Mouse (Mus musculus) forebrain, embryonic 16.5 days (tissue): ENCODE data around the gene Krtap15. TPM values are rescaled to one million over a fixed set of nuclear protein-coding genes. Genes with fewer than 3 reads are reported as not detected.

Experiments
- ATAC-seq: fragments of 200-750 bp; cut with Nextera tagmentation; 2 replicates; pipeline ENCODE4 v1.8.0; 2017; ENCODE audit warnings: mild to moderate bottlenecking, moderate library complexity
- H3K27ac ChIP-seq: fragments of 300-500 bp; sonication (generic); 2 replicates; pipeline ENCODE4 v1.5.1; 2014; ENCODE audit warnings: low read length, control low read depth
- H3K27me3 ChIP-seq: fragments of 300-500 bp; sonication (generic); replicated peaks from 2 replicates; pipeline ENCODE4 v1.6.1; 2014; ENCODE audit warnings: low read length; ENCODE audit not compliant: control insufficient read depth, insufficient read depth
- H3K36me3 ChIP-seq: fragments of 300-500 bp; sonication (generic); 2 replicates; pipeline ENCODE4 v1.6.1; 2014; ENCODE audit not compliant: control insufficient read depth, insufficient read depth
- H3K4me1 ChIP-seq: fragments of 300-500 bp; sonication (generic); replicated peaks from 2 replicates; pipeline ENCODE4 v1.6.1; 2014; ENCODE audit warnings: low read length; ENCODE audit not compliant: control insufficient read depth, insufficient read depth
- H3K4me2 ChIP-seq: fragments of 300-500 bp; sonication (generic); 2 replicates; pipeline ENCODE4 v1.6.1; 2014; ENCODE audit warnings: mild to moderate bottlenecking, low read length, control low read depth
- H3K4me3 ChIP-seq: fragments of 300-500 bp; sonication (generic); replicated peaks from 2 replicates; pipeline ENCODE4 v1.5.1; 2014; ENCODE audit warnings: mild to moderate bottlenecking, low read length, control low read depth
- H3K9ac ChIP-seq: fragments of 300-500 bp; sonication (generic); replicated peaks from 2 replicates; pipeline ENCODE4 v1.6.1; 2014; ENCODE audit warnings: low read depth, low read length, control low read depth
- H3K9me3 ChIP-seq: fragments of 300-500 bp; sonication (generic); 2 replicates; pipeline ENCODE4 v1.6.1; 2016; ENCODE audit warnings: low read length; ENCODE audit not compliant: control insufficient read depth
- WGBS: fragments of 180-500 bp; shearing (Covaris S2); extraction: QIAGEN DNeasy Blood & Tissue Kit; methylation state at CpG from one replicate; pipeline ENCODE4 v1.1.7; 2014; 5-methylcytosine and 5-hydroxymethylcytosine counted together
- polyA plus RNA-seq: library from polyadenylated mRNA; unstranded; fragments of >200 nt; fragmentation: Nextera tagmentation; extraction: Ambion mirVana; gene quantifications from 2 replicates; pipeline ENCODE4 v1.2.1, GENCODE M21; 2015

The Krtap15 gene
- polyA plus RNA-seq, 1 experiment from 2014 or later: not detected

DNA sequence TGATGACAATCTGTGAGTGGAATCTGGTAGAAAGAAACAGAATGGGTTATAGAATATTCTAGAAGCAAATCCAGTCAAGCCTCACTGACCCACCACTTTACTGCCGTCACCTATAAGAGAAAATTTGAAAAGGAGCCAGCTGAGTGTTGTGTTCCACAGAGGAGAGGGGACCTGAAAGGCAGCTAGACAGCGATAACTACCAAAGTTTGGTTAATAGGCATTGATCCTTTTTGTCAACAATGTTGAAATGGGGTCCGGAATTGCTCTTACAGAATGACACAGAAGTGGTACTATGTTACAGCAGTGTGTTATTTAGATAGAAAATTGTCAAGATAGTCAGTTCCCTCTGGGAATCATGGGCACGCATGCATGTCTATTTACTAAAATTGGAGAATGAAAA lies 28.5 kb downstream of the Krtap15 start:
- no peaks in the 10 kb centered on the region for H3K36me3 ChIP-seq
- H3K4me3 ChIP-seq: no peak overlapping the region
- no peaks in the 10 kb centered on the region for H3K9me3 ChIP-seq
- no peaks in the 10 kb centered on the region for H3K27me3 ChIP-seq
- no peak overlapping the region for H3K4me2 ChIP-seq
- H3K27ac ChIP-seq: no peak overlapping the region
- ATAC-seq: no peak
- H3K9ac ChIP-seq: no peak overlapping the region
- no peaks in the 10 kb centered on the region for H3K4me1 ChIP-seq
- WGBS: 89% methylated on average over 4 of the region's 4 CpGs

DNA sequence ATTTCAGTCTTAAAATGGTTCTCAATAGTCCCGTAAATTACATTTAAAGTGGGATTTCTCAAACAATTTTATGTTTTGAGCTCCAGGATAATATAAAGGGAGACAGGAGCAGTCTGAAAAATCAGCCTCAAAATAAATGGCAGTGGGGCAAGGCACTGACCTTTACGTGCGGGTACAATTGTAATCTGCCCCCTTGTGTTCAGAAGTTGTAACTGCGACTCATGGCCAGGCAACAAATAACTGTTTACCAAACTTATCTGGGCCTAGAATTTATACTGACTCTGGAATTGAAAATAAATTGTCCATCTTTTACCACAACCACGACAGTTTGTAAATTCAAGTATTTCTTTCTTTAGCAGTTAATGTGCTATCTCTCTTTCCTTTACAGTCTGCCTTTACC lies 31.4 kb downstream of the Krtap15 start:
- no peak for ATAC-seq
- H3K4me2 ChIP-seq: no peak overlapping the region
- no peak overlapping the region for H3K9ac ChIP-seq

DNA sequence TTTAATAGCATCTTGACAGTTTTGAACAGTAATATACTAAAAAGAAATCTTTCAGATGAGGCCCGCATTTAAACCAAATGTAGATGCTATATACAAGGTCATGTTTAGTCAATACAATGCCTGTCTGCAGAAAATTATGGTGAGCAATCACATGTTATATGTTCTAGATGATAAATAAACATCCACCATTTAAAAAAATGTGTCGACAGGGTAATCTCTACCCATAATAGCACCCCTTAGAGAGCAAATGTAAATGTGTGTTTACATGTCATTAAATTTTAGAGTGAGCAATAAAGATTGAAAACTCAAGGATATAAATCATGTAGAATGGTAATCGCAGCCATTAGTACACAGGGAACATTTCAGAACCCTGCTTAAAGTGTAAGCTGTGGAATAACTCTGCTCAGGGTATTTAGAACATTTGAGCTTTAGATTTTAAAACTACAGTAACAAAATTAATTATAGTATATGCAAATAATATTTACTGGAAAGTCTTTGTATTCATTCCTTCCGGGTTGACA lies 44.9 kb downstream of the Krtap15 start:
- Histone ChIP-seq H3K4me2 (no peak overlapping the region), H3K36me3 (no peaks in the 10 kb centered on the region), H3K9me3 (no peaks in the 10 kb centered on the region), H3K9ac (no peak overlapping the region), H3K27me3 (no peaks in the 10 kb centered on the region), H3K4me1 (no peaks in the 10 kb centered on the region), H3K27ac (no peak overlapping the region), H3K4me3 (no peak overlapping the region)
- ATAC-seq: no peak
- WGBS: 87% methylated on average over 4 of the region's 4 CpGs

More for the DNA sequence above, 31.4 kb downstream of the Krtap15 start:
- H3K36me3 ChIP-seq: no peaks in the 10 kb centered on the region
- WGBS: 15% methylated on average over 5 of the region's 5 CpGs
- no peaks in the 10 kb centered on the region for H3K4me1 ChIP-seq
- H3K27me3 ChIP-seq: no peaks in the 10 kb centered on the region
- H3K4me3 ChIP-seq: no peak overlapping the region
- H3K27ac ChIP-seq: no peak overlapping the region
- H3K9me3 ChIP-seq: no peaks in the 10 kb centered on the region

DNA sequence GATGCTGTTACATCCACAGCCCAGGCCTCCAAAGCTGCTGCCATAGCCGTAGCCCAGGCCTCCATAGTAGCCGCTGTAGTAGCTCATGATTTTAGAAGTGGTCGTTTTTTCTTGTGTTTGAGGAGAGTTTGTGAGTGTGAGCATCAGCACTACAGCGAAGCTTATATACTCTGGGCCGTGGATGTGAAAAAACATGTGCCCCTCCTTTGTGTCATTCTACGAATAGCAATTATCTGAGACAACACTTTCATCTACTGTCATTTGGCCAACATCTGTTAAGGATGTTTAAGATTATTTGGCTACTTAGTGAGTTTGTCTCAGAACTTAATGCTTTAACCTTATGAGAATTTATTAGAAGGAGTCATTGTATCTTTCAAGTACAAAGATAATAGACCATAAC lies 49.3 kb downstream of the Krtap15 start, which contains the start of gene Krtap19-1:
TSS of gene Krtap19-1 (minus strand) at position 101 of the 400 bp plus-strand sequence.
- no peak within 1 kb of the TSS for H3K4me2 ChIP-seq
- H3K27ac ChIP-seq: no peak within 1 kb of the TSS
- ATAC-seq: no peak
- 87% methylated on average over 6 of the region's 6 CpGs for WGBS
- no peaks in the 10 kb centered on the region for H3K9me3 ChIP-seq
- H3K9ac ChIP-seq: no peak within 1 kb of the TSS
- no peak within 1 kb of the TSS for H3K4me3 ChIP-seq
- H3K27me3 ChIP-seq: no peaks in the 10 kb centered on the region
- no peaks in the 10 kb centered on the region for H3K36me3 ChIP-seq
- no peaks in the 10 kb centered on the region for H3K4me1 ChIP-seq

DNA sequence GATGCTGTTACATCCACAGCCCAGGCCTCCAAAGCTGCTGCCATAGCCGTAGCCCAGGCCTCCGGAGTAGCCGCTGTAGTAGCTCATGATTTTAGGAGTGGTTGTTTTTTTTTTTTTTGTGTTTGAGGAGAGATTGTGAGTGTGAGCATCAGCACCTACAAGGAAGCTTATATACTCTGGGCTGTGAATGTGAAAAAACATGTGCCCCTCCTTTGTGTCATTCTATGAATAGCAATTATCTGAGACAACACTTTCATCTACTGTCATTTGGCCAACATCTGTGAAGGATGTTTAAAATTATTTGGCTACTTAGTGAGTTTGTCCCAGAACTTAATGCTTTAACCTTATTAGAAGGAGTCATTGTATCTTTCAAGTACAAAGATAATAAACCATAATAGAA lies 54.2 kb downstream of the Krtap15 start, which contains the start of gene Krtap19-2:
TSS of gene Krtap19-2 (minus strand) at position 101 of the 400 bp plus-strand sequence.
- no peak within 1 kb of the TSS for H3K4me3 ChIP-seq
- WGBS: 96% methylated on average over 3 of the region's 3 CpGs
- H3K27me3 ChIP-seq: no peaks in the 10 kb centered on the region
- H3K36me3 ChIP-seq: no peaks in the 10 kb centered on the region
- ATAC-seq: no peak
- no peaks in the 10 kb centered on the region for H3K4me1 ChIP-seq
- H3K4me2 ChIP-seq: no peak within 1 kb of the TSS
- H3K27ac ChIP-seq: no peak within 1 kb of the TSS
- no peak within 1 kb of the TSS for H3K9ac ChIP-seq
- H3K9me3 ChIP-seq: no peaks in the 10 kb centered on the region

DNA sequence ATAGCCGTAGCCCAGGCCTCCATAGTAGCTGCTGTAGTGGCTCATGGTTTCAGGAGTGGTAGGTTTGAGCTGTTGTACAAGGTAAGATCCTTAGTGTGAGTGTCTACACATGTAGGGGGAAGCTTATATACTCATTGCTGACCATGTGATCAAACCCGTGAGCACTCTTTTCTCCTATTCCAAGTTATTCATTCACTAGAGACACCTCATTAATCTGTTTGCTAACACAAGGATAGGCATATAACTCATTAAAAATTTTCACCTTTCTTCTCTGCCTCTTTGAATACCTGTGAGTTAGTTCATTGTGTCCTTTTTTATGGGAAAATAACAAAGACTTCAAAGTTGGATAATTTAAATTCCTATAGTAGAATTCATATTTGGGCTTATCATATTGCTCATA lies 57.9 kb downstream of the Krtap15 start, which contains the start of gene Krtap19-3:
TSS of gene Krtap19-3 (minus strand) at position 101 of the 400 bp plus-strand sequence.
- no peak for ATAC-seq
- WGBS: 81% methylated on average over 2 of the region's 2 CpGs
- H3K4me1 ChIP-seq: no peaks in the 10 kb centered on the region

More for the DNA sequence above, 57.9 kb downstream of the Krtap15 start, which contains the start of gene Krtap19-3:
- no peak within 1 kb of the TSS for H3K27ac ChIP-seq
- H3K36me3 ChIP-seq: no peaks in the 10 kb centered on the region
- no peaks in the 10 kb centered on the region for H3K9me3 ChIP-seq
- H3K4me3 ChIP-seq: no peak within 1 kb of the TSS
- no peaks in the 10 kb centered on the region for H3K27me3 ChIP-seq
- H3K9ac ChIP-seq: no peak within 1 kb of the TSS
- no peak within 1 kb of the TSS for H3K4me2 ChIP-seq

Other genes starting within 250 kb of the Krtap15 start
- gene Krtap24-1, start 207.9 kb upstream of the Krtap15 start, polyA plus RNA-seq: not detected in 2 replicates
- not detected in 2 replicates for gene 2310079G19Rik, start 192.5 kb upstream of the Krtap15 start, polyA plus RNA-seq
- gene Krtap26-1, start 172.4 kb upstream of the Krtap15 start, polyA plus RNA-seq: not detected in 2 replicates
- gene Krtap27-1, start 148.5 kb upstream of the Krtap15 start, polyA plus RNA-seq: not detected in 2 replicates
- not detected in 2 replicates for gene 2310061N02Rik, start 112.3 kb upstream of the Krtap15 start, polyA plus RNA-seq
- gene Krtap13-1, start 91.4 kb upstream of the Krtap15 start, polyA plus RNA-seq: not detected in 2 replicates
- gene Krtap13, start 68.6 kb upstream of the Krtap15 start, polyA plus RNA-seq: not detected in 2 replicates
- gene 2310034C09Rik, start 61.4 kb upstream of the Krtap15 start, polyA plus RNA-seq: 0.45 TPM in 1 of 2 replicates, not detected in the other
- not detected in 2 replicates for gene 2310057N15Rik, start 46.0 kb upstream of the Krtap15 start, polyA plus RNA-seq
- gene Gm5965, start 42.3 kb upstream of the Krtap15 start, polyA plus RNA-seq: not detected in 2 replicates
- gene Gm20741, start 8.0 kb upstream of the Krtap15 start, polyA plus RNA-seq: not detected in 2 replicates
- not detected in 2 replicates for gene Krtap14, start 5.9 kb downstream of the Krtap15 start, polyA plus RNA-seq
- gene Krtap19-1, start 49.2 kb downstream of the Krtap15 start, polyA plus RNA-seq: not detected in 2 replicates
- gene Krtap19-2, start 54.1 kb downstream of the Krtap15 start, polyA plus RNA-seq: not detected in 2 replicates
- not detected in 2 replicates for gene Krtap19-3, start 57.8 kb downstream of the Krtap15 start, polyA plus RNA-seq
- not detected in 2 replicates for gene Krtap19-4, start 64.9 kb downstream of the Krtap15 start, polyA plus RNA-seq
- not detected in 2 replicates for gene Krtap19-5, start 76.2 kb downstream of the Krtap15 start, polyA plus RNA-seq
- gene Krtap19-9b, start 112.0 kb downstream of the Krtap15 start, polyA plus RNA-seq: not detected in 2 replicates
- gene Krtap16-3, start 142.7 kb downstream of the Krtap15 start, polyA plus RNA-seq: not detected in 2 replicates
- gene Krtap22-2, start 190.5 kb downstream of the Krtap15 start, polyA plus RNA-seq: not detected in 2 replicates
- gene Gm10229, start 195.1 kb downstream of the Krtap15 start, polyA plus RNA-seq: not detected in 2 replicates
- not detected in 2 replicates for gene Krtap6-1, start 211.5 kb downstream of the Krtap15 start, polyA plus RNA-seq
- gene Gm10228, start 221.3 kb downstream of the Krtap15 start, polyA plus RNA-seq: not detected in 2 replicates
- not detected in 2 replicates for gene Krtap6-5, start 227.7 kb downstream of the Krtap15 start, polyA plus RNA-seq
- gene 1110025L11Rik, start 243.8 kb downstream of the Krtap15 start, polyA plus RNA-seq: not detected in 2 replicates